Mouse (Mus musculus): ENCODE measurements around the gene Pikfyve.

Pikfyve gene

DNA sequence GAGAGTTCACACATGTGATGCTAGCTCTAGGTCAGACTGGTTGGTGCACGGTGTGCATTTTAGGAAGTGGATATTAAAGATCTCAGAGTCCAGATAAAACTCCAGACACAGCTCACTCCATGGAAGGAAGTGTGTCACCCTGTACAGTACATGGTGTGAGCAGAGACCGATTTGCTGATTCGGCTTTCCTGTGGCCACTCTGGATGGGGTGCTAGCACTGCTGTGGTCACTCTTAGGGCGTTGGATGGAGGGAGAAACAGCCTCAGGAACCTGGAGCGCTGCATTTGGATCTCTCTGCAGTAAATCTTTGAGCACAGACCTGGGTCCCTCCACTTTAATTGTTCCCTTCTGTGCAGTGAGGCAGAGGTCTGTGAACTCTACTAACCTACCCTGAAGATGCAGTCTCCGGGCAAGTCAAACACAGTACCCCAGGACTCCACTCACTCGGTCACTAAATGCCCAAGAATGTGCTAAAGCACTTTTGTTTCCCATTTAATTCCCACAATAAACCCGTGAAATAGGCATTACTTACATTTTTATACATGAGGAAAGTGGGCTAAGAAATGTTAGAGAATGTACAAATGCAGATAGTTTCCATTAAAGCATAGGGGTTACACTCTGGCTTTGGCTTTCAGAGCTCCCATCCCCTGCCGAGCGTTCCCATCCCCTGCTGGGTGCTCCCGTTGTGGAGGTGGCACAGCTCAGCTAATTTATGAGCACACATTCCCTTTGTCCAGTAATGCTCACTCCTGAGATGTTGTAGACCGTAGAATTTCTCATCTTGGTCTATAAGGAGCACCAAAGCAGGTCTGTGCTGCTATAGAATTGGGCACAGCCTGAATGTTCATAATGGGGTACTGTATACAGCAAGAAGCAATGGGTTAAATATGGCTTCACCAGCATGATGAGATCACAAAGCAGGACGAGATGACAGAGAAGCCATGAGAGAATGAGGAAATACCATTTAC lies 127.9 kb downstream of the Pikfyve start:
- no peak for DNase-seq (ENCODE audit: low spot score)

DNA sequence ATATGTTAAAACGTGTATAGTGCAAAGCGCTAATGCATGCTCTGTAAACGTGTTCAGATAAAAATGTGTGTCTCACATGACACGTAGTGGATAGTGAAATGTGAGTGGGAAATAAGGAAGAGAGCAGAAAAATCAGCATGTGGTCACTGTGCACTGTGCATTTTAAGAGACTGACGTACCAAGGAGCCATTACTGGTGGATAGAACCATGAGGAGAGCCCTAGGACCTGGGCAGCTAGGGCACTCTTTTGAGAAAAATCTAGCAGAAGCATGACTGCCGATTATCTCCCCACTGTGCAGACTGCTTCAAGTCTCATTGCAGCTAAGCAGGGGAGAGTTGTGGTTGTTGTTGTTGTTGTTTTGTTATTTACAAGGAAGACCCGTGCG lies 128.5 kb downstream of the Pikfyve start:
- no peak for DNase-seq (ENCODE audit: low spot score)
